Mouse (Mus musculus): Measurements from ENCODE around the gene Itpr3. TPM values are rescaled to one million over a fixed set of nuclear protein-coding genes. Genes with fewer than 3 reads are reported as not detected.

Gene Itpr3
- total and polyA plus RNA-seq, 2 experiments from 2014 or later, result 0.89 to 6.9 TPM

DNA sequence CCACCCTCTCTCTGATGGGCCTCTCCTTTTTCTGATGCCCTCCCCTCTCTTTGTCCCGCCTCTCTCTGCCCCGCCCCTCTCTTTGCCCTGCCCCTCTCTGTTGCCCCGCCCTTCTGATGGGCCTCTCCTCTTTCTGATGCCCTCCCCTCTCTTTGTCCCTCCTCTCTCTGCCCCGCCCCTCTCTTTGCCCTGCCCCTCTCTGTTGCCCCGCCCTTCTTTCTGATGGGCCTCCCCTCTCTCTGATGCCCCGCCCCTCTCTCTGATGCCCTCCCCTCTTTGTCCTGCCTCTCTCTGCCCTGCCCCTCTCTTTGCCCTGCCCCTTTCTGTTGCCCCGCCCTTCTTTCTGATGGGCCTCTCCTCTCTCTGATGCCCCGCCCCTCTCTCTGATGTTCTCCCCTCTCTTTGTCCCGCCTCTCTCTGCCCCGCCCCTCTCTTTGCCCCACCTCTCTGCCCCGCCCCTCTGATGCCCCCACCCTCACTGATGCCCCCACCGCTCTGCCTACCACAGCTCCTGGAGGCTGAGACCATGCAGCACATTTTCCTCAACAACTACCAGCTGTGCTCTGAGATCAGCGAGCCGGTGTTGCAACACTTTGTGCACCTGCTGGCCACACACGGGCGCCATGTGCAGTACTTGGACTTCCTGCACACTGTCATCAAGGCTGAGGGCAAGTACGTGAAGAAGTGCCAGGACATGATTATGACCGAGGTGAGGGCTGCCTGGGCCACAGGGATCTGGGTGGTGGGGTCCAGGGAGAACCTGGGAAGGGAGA is 48.8 kb downstream of the Itpr3 start:
- H3K36me3 ChIP-seq (replicated peaks; ENCODE audit: control insufficient read depth, insufficient read depth, low read length), result no peaks in the 10 kb centered on the region
- H3K27me3 ChIP-seq (ENCODE audit: control insufficient read depth, insufficient read depth, low read length), result no peaks in the 10 kb centered on the region
- WGBS, result 77% methylated on average over 17 of the region's 18 CpGs
- H3K27ac ChIP-seq (ENCODE audit: low read depth), result no peak overlapping the region
- DNase-seq (ENCODE audit: low spot score), result no peak
- H3K4me2 ChIP-seq (ENCODE audit: low read depth, low read length), result no peak overlapping the region
- H3K4me1 ChIP-seq (ENCODE audit: control insufficient read depth, insufficient read depth), result no peaks in the 10 kb centered on the region
- H3K4me3 ChIP-seq (ENCODE audit: low read depth, low read length), result no peak overlapping the region
- TF ChIP-seq EP300 (IDR thresholded peaks at IDR 0.05; ENCODE audit: low read depth) (no peak), CTCF (IDR thresholded peaks at IDR 0.05; ENCODE audit: low read depth) (no peak)
- H3K9ac ChIP-seq (replicated peaks; ENCODE audit: low read depth, low read length), result no peak overlapping the region
- H3K9me3 ChIP-seq (replicated peaks; ENCODE audit: control insufficient read depth, low read length), result no peaks in the 10 kb centered on the region
- ATAC-seq (ENCODE audit: insufficient read depth, low read depth), result no peak

DNA sequence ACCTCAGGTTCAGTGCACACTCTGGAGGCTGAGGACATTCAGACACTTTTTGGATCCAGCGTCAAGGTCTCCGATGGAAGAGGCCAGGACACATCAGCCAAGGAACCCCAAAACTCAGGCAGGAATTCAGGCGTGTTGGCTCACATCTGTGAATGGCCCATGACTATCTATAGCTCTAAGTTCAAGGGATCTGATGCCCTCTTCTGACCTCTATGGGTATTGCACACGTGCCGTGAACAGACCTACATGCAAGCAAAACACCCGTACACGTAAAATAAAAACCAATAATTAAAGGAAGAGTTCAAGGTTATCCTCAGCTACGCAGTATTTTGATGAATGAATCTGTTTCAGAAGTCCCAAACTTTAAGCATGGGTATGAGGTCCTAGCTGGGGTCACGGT is 49.6 kb downstream of the Itpr3 start:
- DNase-seq (ENCODE audit: low spot score), result no peak
- no peak for ATAC-seq (ENCODE audit: insufficient read depth, low read depth)
- Histone ChIP-seq H3K27me3 (ENCODE audit: control insufficient read depth, insufficient read depth, low read length) (no peaks in the 10 kb centered on the region), H3K9me3 (replicated peaks; ENCODE audit: control insufficient read depth, low read length) (no peaks in the 10 kb centered on the region), H3K4me1 (ENCODE audit: control insufficient read depth, insufficient read depth) (no peaks in the 10 kb centered on the region), H3K4me3 (ENCODE audit: low read depth, low read length) (no peak overlapping the region), H3K27ac (ENCODE audit: low read depth) (no peak overlapping the region), H3K9ac (replicated peaks; ENCODE audit: low read depth, low read length) (no peak overlapping the region), H3K36me3 (replicated peaks; ENCODE audit: control insufficient read depth, insufficient read depth, low read length) (no peaks in the 10 kb centered on the region), H3K4me2 (ENCODE audit: low read depth, low read length) (no peak overlapping the region)
- TF ChIP-seq CTCF (IDR thresholded peaks at IDR 0.05; ENCODE audit: low read depth), result peak; percentile 39
- TF ChIP-seq EP300 (IDR thresholded peaks at IDR 0.05; ENCODE audit: low read depth), result no peak
- WGBS, result 81% methylated on average over 9 of the region's 9 CpGs

- no peak for DNase-seq (ENCODE audit: low spot score)
- Histone ChIP-seq H3K9ac (replicated peaks; ENCODE audit: low read depth, low read length) (no peak overlapping the region), H3K36me3 (replicated peaks; ENCODE audit: control insufficient read depth, insufficient read depth, low read length) (no peaks in the 10 kb centered on the region), H3K27ac (ENCODE audit: low read depth) (no peak overlapping the region), H3K27me3 (ENCODE audit: control insufficient read depth, insufficient read depth, low read length) (no peaks in the 10 kb centered on the region), H3K4me2 (ENCODE audit: low read depth, low read length) (no peak overlapping the region), H3K4me1 (ENCODE audit: control insufficient read depth, insufficient read depth) (no peaks in the 10 kb centered on the region), H3K9me3 (replicated peaks; ENCODE audit: control insufficient read depth, low read length) (no peaks in the 10 kb centered on the region), H3K4me3 (ENCODE audit: low read depth, low read length) (no peak overlapping the region)
- no peak for ATAC-seq (ENCODE audit: insufficient read depth, low read depth)
- no peak for TF ChIP-seq EP300 (IDR thresholded peaks at IDR 0.05; ENCODE audit: low read depth)
- no peak for TF ChIP-seq CTCF (IDR thresholded peaks at IDR 0.05; ENCODE audit: low read depth)
- 82% methylated on average over 6 of the region's 6 CpGs for WGBS
Measured at GRCm38 (mm10) chr17:27107936-27108335, 50.8 kb downstream of the Itpr3 start.

DNA sequence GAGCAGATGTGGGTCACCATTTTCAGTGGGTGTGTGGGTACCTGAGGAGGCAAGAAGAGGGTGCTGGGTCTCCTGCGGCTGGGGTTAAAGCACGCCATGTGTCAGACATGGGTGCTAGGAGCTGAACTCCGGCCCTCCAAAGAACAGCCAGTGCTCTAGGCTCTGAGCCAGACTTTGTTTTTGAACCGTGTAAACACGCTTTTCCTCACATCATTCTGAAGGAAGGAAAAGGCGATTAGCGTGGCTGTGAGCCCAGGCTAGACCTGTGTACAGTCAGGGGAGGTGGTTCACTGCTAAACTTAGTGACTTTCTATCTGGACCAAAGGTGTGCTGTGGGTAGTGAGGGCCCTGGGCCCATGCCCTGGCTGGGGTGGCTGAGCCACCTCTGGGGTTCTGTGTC is 53.0 kb downstream of the Itpr3 start:
- Histone ChIP-seq H3K4me1 (ENCODE audit: control insufficient read depth, insufficient read depth) (no peaks in the 10 kb centered on the region), H3K4me3 (ENCODE audit: low read depth, low read length) (no peak overlapping the region), H3K9ac (replicated peaks; ENCODE audit: low read depth, low read length) (no peak overlapping the region), H3K9me3 (replicated peaks; ENCODE audit: control insufficient read depth, low read length) (no peaks in the 10 kb centered on the region), H3K4me2 (ENCODE audit: low read depth, low read length) (no peak overlapping the region), H3K27me3 (ENCODE audit: control insufficient read depth, insufficient read depth, low read length) (no peaks in the 10 kb centered on the region), H3K27ac (ENCODE audit: low read depth) (no peak overlapping the region), H3K36me3 (replicated peaks; ENCODE audit: control insufficient read depth, insufficient read depth, low read length) (no peaks in the 10 kb centered on the region)
- ATAC-seq (ENCODE audit: insufficient read depth, low read depth) (no peak), DNase-seq (ENCODE audit: low spot score) (no peak)
- WGBS, result 77% methylated on average over 7 of the region's 7 CpGs
- no peak for TF ChIP-seq EP300 (IDR thresholded peaks at IDR 0.05; ENCODE audit: low read depth)
- TF ChIP-seq CTCF (IDR thresholded peaks at IDR 0.05; ENCODE audit: low read depth), result no peak

DNA sequence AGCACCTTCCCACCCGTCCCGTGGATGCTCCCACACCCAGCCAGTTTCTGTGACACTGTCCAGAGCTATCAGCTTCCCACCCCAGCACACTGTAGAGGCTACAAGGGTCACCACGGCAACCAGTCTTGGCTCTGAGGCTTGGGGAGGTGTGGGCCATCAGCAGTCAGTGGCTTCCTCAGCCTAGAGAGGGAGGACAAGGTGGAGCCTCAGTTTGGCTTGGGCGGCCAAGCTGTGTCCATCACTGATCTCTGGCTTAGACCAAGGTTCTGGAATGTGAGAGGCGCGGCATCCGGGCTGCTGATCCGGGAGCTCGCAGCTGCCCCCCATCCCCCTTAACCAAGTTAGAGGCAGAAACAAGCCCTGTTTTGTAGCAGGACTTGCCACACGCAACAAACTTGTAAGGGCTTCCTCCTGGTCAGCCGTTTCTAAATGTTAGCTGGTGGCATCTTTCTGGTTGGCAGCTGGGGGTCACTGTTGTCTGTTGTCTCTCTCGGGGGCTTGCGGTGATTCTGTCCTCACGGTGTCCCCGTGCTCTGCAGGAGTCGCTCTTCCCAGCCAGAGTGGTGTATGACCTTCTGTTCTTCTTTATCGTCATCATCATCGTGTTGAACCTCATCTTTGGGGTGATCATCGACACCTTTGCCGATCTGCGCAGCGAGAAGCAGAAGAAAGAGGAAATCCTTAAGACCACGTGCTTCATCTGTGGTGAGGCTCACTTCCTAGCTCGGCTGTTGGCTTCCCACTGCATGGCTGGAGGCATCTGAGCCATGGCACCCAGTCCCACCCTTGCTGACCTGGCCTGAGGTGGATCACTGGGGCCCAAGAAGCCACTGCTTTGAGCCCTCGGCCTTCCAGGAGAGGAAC is 61.8 kb downstream of the Itpr3 start:
- Histone ChIP-seq H3K4me2 (ENCODE audit: low read depth, low read length) (no peak overlapping the region), H3K27me3 (ENCODE audit: control insufficient read depth, insufficient read depth, low read length) (no peaks in the 10 kb centered on the region), H3K4me1 (ENCODE audit: control insufficient read depth, insufficient read depth) (0 out of 2 replicates have a peak, but pooled peaks cover 4% of the 10 kb centered on the region), H3K27ac (ENCODE audit: low read depth) (no peak overlapping the region), H3K4me3 (ENCODE audit: low read depth, low read length) (no peak overlapping the region), H3K36me3 (replicated peaks; ENCODE audit: control insufficient read depth, insufficient read depth, low read length) (peaks cover 25% of the 10 kb centered on the region), H3K9ac (replicated peaks; ENCODE audit: low read depth, low read length) (no peak overlapping the region), H3K9me3 (replicated peaks; ENCODE audit: control insufficient read depth, low read length) (no peaks in the 10 kb centered on the region)
- DNase-seq (ENCODE audit: low spot score) (no peak), ATAC-seq (ENCODE audit: insufficient read depth, low read depth) (peak; percentile 39; the same call in 1 of the 2 replicates)
- TF ChIP-seq EP300 (IDR thresholded peaks at IDR 0.05; ENCODE audit: low read depth), result no peak
- no peak for TF ChIP-seq CTCF (IDR thresholded peaks at IDR 0.05; ENCODE audit: low read depth)
- WGBS, result 69% methylated on average over 25 of the region's 25 CpGs
